Mouse (Mus musculus) lung, embryonic 16.5 days (tissue): ENCODE measurements around the gene Dnajc19. TPM values are rescaled to one million over a fixed set of nuclear protein-coding genes. Genes with fewer than 3 reads are reported as not detected.
A peak's percentile ranks its signal among the peaks of the same experiment; 100 is the strongest.
"Not testable (repeated sequence)": the region's sequence is repeated elsewhere in the genome, so short reads cannot be mapped to it uniquely, and the experiment has no call there.

Experiments used
- ATAC-seq: fragments of 200-750 bp; cut with Nextera tagmentation; 2 replicates; pipeline ENCODE4 v1.8.0; 2017; ENCODE audit warnings: low read depth, mild to moderate bottlenecking, moderate library complexity
- H3K27ac ChIP-seq: fragments of 300-500 bp; sonication (generic); 2 replicates; pipeline ENCODE4 v1.5.1; 2014; ENCODE audit warnings: mild to moderate bottlenecking, control low read depth, low read length
- H3K27me3 ChIP-seq: fragments of 300-500 bp; sonication (generic); 2 replicates; pipeline ENCODE4 v1.6.1; 2014; ENCODE audit warnings: low read depth, low read length, mixed read lengths; ENCODE audit not compliant: control insufficient read depth, insufficient read depth
- H3K36me3 ChIP-seq: fragments of 300-500 bp; sonication (generic); 2 replicates; pipeline ENCODE4 v1.6.1; 2014; ENCODE audit warnings: low read length; ENCODE audit not compliant: control insufficient read depth, insufficient read depth
- H3K4me1 ChIP-seq: fragments of 300-500 bp; sonication (generic); replicated peaks from 2 replicates; pipeline ENCODE4 v1.6.1; 2014; ENCODE audit warnings: low read length, mixed read lengths; ENCODE audit not compliant: control insufficient read depth, insufficient read depth
- H3K4me2 ChIP-seq: fragments of 300-500 bp; sonication (generic); 2 replicates; pipeline ENCODE4 v1.6.1; 2014; ENCODE audit warnings: low read depth, low read length, control low read depth
- H3K4me3 ChIP-seq: fragments of 300-500 bp; sonication (generic); 2 replicates; pipeline ENCODE4 v1.5.1; 2014; ENCODE audit warnings: mild to moderate bottlenecking, low read length, control low read depth
- H3K9ac ChIP-seq: fragments of 300-500 bp; sonication (generic); 2 replicates; pipeline ENCODE4 v1.6.1; 2014; ENCODE audit warnings: low read length, control low read depth
- H3K9me3 ChIP-seq: fragments of 300-500 bp; sonication (generic); 2 replicates; pipeline ENCODE4 v1.6.1; 2016; ENCODE audit warnings: low read length; ENCODE audit not compliant: control insufficient read depth
- WGBS: fragments of 180-500 bp; shearing (Covaris S2); extraction: QIAGEN DNeasy Blood & Tissue Kit; methylation state at CpG from one replicate; pipeline ENCODE4 v1.1.7; 2014; 5-methylcytosine and 5-hydroxymethylcytosine counted together
- polyA plus RNA-seq: library from polyadenylated mRNA; unstranded; fragments of >200 nt; fragmentation: Nextera tagmentation; extraction: Ambion mirVana; gene quantifications from 2 replicates; pipeline ENCODE4 v1.2.1, GENCODE M21; 2015

Dnajc19 gene
- polyA plus RNA-seq, 1 experiment from 2014 or later = 119 TPM

DNA sequence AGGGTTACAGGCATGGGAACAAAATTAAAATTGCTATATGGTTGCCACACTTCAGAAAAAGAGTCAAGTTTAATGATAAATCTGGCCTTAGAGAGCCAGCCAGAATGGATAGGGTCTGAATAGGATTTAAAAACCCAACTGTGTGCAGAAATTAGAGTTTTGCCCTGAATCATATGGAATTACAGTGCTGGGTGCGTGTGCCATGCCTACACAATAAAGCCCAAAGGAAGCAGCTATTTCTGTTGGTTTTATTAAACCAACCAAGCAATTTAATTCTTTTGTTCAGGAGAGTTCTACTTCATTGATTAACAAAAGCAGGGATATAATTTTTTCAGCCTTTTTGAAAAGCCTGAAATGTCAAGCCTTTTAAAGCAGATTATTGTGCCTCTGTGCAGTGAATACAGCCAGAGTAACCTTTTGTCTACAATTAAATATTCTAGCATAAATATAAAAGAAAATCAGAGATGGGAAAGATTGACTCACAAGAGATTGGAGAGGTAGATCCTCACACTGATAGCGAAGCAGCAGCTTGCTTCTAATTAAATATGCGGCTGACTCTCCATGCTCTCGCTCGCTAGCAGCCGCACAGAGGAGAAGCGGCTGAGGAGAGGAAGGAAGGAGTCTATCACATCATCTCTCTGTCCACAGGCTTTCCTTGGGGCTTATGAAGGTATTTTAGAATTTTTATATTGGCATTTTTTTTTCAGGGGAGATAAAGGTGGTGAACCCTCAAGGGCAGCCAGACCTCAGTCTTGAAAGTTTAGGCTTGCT is 23.0 kb upstream of the Dnajc19 start:
- Histone ChIP-seq H3K9me3 (no peaks in the 10 kb centered on the region), H3K9ac (no peak overlapping the region), H3K36me3 (no peaks in the 10 kb centered on the region), H3K27ac (no peak overlapping the region), H3K4me1 (no peaks in the 10 kb centered on the region), H3K27me3 (peaks cover 9% of the 10 kb centered on the region), H3K4me3 (no peak overlapping the region), H3K4me2 (no peak overlapping the region)
- WGBS = 41% methylated on average over 7 of the region's 7 CpGs
- no peak for ATAC-seq

DNA sequence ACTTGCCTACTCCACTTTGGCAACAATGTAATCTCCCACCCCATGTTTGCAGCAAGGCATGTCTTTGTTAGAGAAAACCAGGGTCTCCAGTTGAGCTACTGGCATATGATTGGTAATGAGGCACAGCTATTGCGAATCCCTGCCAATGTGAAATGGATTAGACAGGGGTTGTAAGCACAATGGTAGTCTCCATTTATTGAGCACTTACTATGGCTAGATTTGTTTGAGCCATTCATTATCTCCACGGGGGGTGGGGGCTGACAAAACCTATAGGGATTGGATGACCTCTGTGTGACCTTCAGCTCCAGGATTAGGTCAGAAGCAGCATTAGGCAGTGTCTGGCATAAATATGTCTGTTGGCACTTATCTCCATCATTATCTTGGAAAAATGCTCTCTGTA is 21.8 kb upstream of the Dnajc19 start:
- Histone ChIP-seq H3K4me2 (no peak overlapping the region), H3K27me3 (peaks cover 9% of the 10 kb centered on the region), H3K9ac (no peak overlapping the region), H3K4me3 (no peak overlapping the region), H3K9me3 (no peaks in the 10 kb centered on the region), H3K36me3 (no peaks in the 10 kb centered on the region), H3K4me1 (no peaks in the 10 kb centered on the region), H3K27ac (no peak overlapping the region)
- ATAC-seq = no peak
- 82% methylated on average over 2 of the region's 2 CpGs for WGBS

DNA sequence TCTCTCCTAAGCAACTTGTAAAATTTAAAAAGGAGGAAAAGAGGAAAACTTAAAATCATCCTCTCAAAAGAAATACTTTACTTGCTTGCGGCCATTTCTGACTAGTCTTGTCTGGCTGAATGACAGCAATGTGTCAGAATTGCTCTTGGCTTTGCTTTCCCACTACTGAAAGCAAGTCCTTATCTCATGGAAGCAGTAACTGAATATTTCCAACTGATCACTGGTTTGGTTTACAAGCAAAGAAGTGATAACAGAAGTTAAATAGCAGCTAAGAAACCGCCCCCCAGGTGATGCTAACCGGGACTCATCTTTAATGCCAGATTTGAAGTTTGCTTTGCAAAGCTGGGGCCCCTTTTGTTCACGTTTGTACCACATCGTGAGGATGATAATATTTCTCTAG is 2.5 kb upstream of the Dnajc19 start:
- whole genome bisulfite sequencing = 73% methylated on average over 5 of the region's 5 CpGs
- H3K4me2 ChIP-seq = no peak overlapping the region
- no peaks in the 10 kb centered on the region for H3K9me3 ChIP-seq
- H3K36me3 ChIP-seq = peaks cover 2% of the 10 kb centered on the region
- no peak overlapping the region for H3K9ac ChIP-seq
- H3K4me1 ChIP-seq = peaks cover 7% of the 10 kb centered on the region; the same call in 1 of the 2 replicates
- no peak overlapping the region for H3K4me3 ChIP-seq
- no peaks in the 10 kb centered on the region for H3K27me3 ChIP-seq
- H3K27ac ChIP-seq = no peak overlapping the region
- ATAC-seq = no peak

DNA sequence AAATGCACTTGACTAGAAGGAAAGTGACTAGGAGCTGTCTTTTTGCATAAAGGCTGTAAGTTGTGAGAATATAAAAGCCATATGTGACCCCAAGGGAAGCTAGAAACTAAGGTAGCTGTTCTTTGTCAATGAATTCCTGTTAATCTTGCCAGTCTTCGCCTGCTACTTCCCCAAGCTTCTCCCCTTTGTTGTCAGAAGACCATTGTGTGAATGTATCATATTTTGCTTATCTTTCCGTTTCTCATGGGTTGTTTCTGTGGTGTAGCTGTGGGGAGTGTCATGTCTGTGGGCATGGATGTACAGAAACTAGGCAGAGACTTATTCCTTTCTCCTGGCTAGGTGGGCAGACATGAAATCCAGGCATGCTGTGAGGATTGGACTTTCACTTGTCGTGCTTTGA is 808 bp upstream of the Dnajc19 start:
- H3K27ac ChIP-seq = no peak overlapping the region
- H3K4me2 ChIP-seq = peak overlapping the region; percentile 85
- no peak for ATAC-seq
- no peaks in the 10 kb centered on the region for H3K27me3 ChIP-seq
- H3K4me1 ChIP-seq = peaks cover 7% of the 10 kb centered on the region; the same call in 1 of the 2 replicates
- H3K9ac ChIP-seq = peak overlapping the region; percentile 88; the same call in 1 of the 2 replicates
- H3K36me3 ChIP-seq = peaks cover 7% of the 10 kb centered on the region
- H3K9me3 ChIP-seq = no peaks in the 10 kb centered on the region
- H3K4me3 ChIP-seq = peak overlapping the region; percentile 83
- WGBS = 90% methylated on average over 3 of the region's 3 CpGs

DNA sequence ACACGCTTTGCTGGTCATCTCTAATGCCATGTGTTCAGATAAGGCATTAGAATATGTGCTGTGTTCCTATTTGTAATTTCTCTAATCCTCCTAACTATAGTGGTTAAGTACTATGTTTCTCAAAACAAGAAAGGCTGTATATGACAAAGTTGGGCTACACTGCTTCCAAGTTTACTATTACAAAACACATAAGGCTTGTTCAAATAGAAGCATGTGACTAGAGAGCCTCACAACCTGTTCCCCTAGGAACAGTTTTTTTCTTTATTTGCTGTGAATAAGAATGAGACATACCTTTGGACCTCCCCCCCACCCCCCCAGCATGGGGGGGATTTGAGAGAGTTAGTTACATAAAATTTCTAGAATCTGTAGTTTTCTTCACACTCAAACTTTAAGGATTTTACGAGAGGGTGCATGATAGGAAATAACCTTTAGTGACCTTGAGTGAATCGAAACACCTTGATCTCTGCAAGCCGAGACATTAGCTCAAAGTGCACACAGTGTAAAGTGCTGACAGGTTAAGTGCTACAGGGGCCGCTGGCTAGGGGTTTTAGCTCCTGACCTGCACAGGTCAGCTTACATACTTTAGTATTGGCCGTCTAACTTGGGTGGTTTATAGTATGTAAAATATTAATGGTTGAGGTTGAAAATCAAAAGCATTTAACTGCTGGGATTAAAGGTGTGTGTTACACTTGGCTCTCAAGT is 4.9 kb downstream of the Dnajc19 start:
- Histone ChIP-seq H3K4me2 (no peak overlapping the region), H3K27ac (no peak overlapping the region), H3K9ac (no peak overlapping the region), H3K27me3 (no peaks in the 10 kb centered on the region), H3K9me3 (no peaks in the 10 kb centered on the region), H3K4me3 (no peak overlapping the region), H3K36me3 (peaks cover 23% of the 10 kb centered on the region), H3K4me1 (peaks cover 7% of the 10 kb centered on the region; the same call in 1 of the 2 replicates)
- no peak for ATAC-seq
- WGBS = 66% methylated on average over 6 of the region's 6 CpGs

DNA sequence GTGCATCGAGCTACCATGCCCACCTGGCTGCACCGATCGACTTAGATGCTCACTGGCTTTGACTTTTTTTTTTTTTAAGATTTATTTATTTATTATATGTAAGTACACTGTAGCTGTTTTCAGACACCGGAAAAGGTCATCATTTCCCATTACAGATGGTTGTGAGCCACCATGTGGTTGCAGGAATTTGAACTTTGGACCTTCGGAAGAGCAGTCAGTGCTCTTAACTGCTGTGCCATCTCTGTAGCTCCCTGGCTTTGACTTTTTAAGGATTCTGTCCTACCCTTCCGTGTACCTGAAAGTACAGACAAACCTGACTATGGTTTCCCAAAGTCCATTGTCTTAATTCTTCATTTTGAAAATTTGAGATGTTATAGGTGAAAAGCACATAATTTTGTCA is 8.4 kb downstream of the Dnajc19 start:
- H3K27ac ChIP-seq = no peak overlapping the region
- H3K9ac ChIP-seq = no peak overlapping the region
- H3K36me3 ChIP-seq = peaks cover 16% of the 10 kb centered on the region
- H3K4me2 ChIP-seq = no peak overlapping the region
- ATAC-seq = no peak
- WGBS = 91% methylated on average over 6 of the region's 6 CpGs
- no peaks in the 10 kb centered on the region for H3K27me3 ChIP-seq
- no peaks in the 10 kb centered on the region for H3K9me3 ChIP-seq
- H3K4me3 ChIP-seq = no peak overlapping the region
- H3K4me1 ChIP-seq = no peaks in the 10 kb centered on the region

DNA sequence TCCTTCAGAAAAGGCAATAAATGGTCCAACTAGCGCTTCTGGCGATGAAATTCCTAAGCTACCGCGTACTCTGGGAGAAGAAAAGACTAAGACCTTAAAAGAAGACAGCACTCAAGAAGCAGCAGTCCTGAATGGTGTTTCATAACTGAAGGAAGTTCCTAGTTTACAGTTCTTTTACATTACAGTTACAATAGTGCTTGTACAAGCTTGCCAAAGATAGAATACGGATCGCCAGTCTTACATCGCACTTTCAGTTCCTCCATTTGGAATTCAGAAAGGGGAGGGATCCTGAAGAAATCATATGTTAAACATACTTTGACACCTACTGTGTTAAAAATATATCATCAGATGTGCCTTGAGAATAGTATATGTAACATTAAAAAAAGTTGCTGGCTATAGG is 12.2 kb downstream of the Dnajc19 start:
- H3K4me2 ChIP-seq, H3K4me1 ChIP-seq, H3K27ac ChIP-seq, H3K9ac ChIP-seq, H3K36me3 ChIP-seq, H3K9me3 ChIP-seq, ATAC-seq, H3K4me3 ChIP-seq, H3K27me3 ChIP-seq: not testable (repeated sequence)
- WGBS = 91% methylated on average over 7 of the region's 7 CpGs

DNA sequence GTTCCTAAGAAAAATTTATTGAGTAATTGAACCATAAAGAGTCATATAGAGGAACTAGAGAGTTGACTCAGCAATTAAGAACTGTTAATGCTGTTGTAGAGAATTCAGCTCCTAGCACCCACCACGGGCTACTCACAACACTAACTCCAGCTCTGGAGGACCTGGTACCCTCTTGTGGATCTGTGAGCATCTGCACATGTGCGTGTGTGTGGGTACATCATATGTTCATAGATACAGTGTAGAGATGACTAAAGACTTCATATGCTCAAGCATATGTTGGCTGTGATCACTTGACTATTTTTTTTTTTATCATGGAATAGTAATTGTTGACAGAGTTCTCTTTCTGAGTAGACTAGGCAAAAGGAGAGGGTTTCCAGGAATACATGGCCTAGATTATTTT is 18.8 kb downstream of the Dnajc19 start:
- peaks cover 16% of the 10 kb centered on the region for H3K36me3 ChIP-seq
- ATAC-seq = no peak
- no peak overlapping the region for H3K4me3 ChIP-seq
- no peak overlapping the region for H3K9ac ChIP-seq
- WGBS = 92% methylated on average over 2 of the region's 2 CpGs
- H3K27ac ChIP-seq = no peak overlapping the region
- H3K4me2 ChIP-seq = no peak overlapping the region
- H3K27me3 ChIP-seq = no peaks in the 10 kb centered on the region
- no peaks in the 10 kb centered on the region for H3K4me1 ChIP-seq
- H3K9me3 ChIP-seq = no peaks in the 10 kb centered on the region

DNA sequence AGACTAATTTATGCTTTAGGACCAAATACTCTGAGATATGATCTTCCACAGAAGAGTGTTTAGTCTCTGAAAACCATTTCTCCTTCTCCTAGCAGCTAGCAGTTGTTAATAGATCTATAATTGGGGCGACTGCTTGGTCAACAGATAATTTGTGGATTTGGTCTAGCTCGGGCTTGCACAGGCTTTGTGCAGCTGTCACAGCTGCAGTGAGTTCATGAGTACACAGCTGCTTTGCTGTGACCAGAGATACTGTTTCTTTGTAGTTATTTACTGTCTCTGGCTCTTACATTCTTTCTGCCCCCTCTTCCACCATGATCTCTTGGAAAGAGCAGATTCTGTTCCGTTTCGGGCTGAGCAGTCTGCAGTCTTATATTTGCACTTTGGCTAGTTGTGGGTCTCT is 39.1 kb downstream of the Dnajc19 start:
- H3K9me3 ChIP-seq = no peaks in the 10 kb centered on the region
- no peaks in the 10 kb centered on the region for H3K4me1 ChIP-seq
- no peaks in the 10 kb centered on the region for H3K27me3 ChIP-seq
- H3K36me3 ChIP-seq = peaks cover 13% of the 10 kb centered on the region
- H3K4me2 ChIP-seq = no peak overlapping the region
- no peak overlapping the region for H3K27ac ChIP-seq
- H3K4me3 ChIP-seq = no peak overlapping the region
- WGBS = 92% methylated on average over 4 of the region's 4 CpGs
- ATAC-seq = no peak
- H3K9ac ChIP-seq = no peak overlapping the region
